Mouse (Mus musculus) heart, embryonic 10.5 days (tissue): ENCODE results near the gene Cyp2d22. TPM values are rescaled to one million over a fixed set of nuclear protein-coding genes. Genes with fewer than 3 reads are reported as not detected.
A peak's percentile ranks its signal among the peaks of the same experiment; 100 is the strongest.
"Not testable (repeated sequence)": the region's sequence is repeated elsewhere in the genome, so short reads cannot be mapped to it uniquely, and the experiment has no call there.

Experiments
- DNase-seq: peaks from one replicate; pipeline ENCODE4 v3.0.0-alpha.2; 2017; ENCODE audit warnings: low spot score
- H3K27ac ChIP-seq: fragments of 300-500 bp; sonication (generic); 2 replicates; pipeline ENCODE4 v1.5.1; 2016; ENCODE audit warnings: mild to moderate bottlenecking
- H3K27me3 ChIP-seq: fragments of 300-500 bp; sonication (generic); 2 replicates; pipeline ENCODE4 v1.6.1; 2016; ENCODE audit warnings: mild to moderate bottlenecking; ENCODE audit not compliant: poor library complexity, insufficient read depth, severe bottlenecking
- H3K36me3 ChIP-seq: fragments of 300-500 bp; sonication (generic); 2 replicates; pipeline ENCODE4 v1.6.1; 2016; ENCODE audit warnings: mild to moderate bottlenecking, moderate library complexity
- H3K4me1 ChIP-seq: fragments of 300-500 bp; sonication (generic); 2 replicates; pipeline ENCODE4 v1.6.1; 2016; ENCODE audit warnings: mild to moderate bottlenecking
- H3K4me3 ChIP-seq: fragments of 300-500 bp; sonication (generic); 2 replicates; pipeline ENCODE4 v1.5.1; 2016; ENCODE audit warnings: mild to moderate bottlenecking, moderate library complexity
- H3K9me3 ChIP-seq: fragments of 300-500 bp; sonication (generic); 2 replicates; pipeline ENCODE4 v1.6.1; 2016; ENCODE audit warnings: mild to moderate bottlenecking, moderate library complexity
- WGBS: fragments of 180-500 bp; shearing (Covaris S2); methylation state at CpG from one replicate; pipeline ENCODE4 v1.1.7; 2016; 5-methylcytosine and 5-hydroxymethylcytosine counted together
- polyA plus RNA-seq: library from polyadenylated mRNA; unstranded; fragments of >200 nt; fragmentation: Nextera tagmentation; extraction: Ambion mirVana; gene quantifications from 2 replicates; pipeline ENCODE4 v1.2.1, GENCODE M21; 2016

The Cyp2d22 gene
- polyA plus RNA-seq, 1 experiment from 2014 or later, result 3.9 TPM

GRCm38 (mm10) chr15:82372991-82373390 lies 7.1 kb downstream of the Cyp2d22 start:
- peaks cover 5% of the 10 kb centered on the region for H3K4me1 ChIP-seq
- WGBS, result 81% methylated on average over 5 of the region's 5 CpGs
- H3K36me3 ChIP-seq, result 0 out of 2 replicates have a peak, but pooled peaks cover 3% of the 10 kb centered on the region
- no peaks in the 10 kb centered on the region for H3K9me3 ChIP-seq
- H3K27me3 ChIP-seq, result 0 out of 2 replicates have a peak, but pooled peaks cover 3% of the 10 kb centered on the region
- no peak for DNase-seq
- no peak overlapping the region for H3K27ac ChIP-seq
- H3K4me3 ChIP-seq, result no peak overlapping the region

DNA sequence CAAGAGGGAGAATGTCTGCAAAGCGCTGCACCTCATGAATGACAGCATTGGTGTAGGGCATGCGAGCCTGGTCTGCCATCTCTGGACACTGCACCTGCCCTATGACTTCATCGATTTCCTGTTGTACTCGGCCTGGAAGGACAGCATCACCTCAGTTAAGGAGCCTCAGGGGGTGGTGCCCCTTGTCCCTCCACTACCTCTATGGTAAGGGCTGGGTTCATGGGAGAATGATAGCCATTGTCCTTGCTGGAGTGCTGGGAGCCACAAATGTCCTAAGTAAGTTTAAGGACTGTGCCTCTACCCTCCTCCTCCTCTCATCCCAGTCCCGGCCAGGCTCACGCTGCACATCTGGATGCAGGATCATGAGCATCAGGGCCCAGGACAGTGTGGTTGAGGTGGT lies 7.6 kb downstream of the Cyp2d22 start:
- Histone ChIP-seq H3K4me3 (no peak overlapping the region), H3K27ac (no peak overlapping the region), H3K27me3 (no peaks in the 10 kb centered on the region), H3K36me3 (0 out of 2 replicates have a peak, but pooled peaks cover 3% of the 10 kb centered on the region), H3K9me3 (no peaks in the 10 kb centered on the region), H3K4me1 (no peaks in the 10 kb centered on the region)
- no peak for DNase-seq
- 85% methylated on average over 6 of the region's 6 CpGs for WGBS

GRCm38 (mm10) chr15:82368851-82369250 lies 11.2 kb downstream of the Cyp2d22 start:
- no peaks in the 10 kb centered on the region for H3K4me1 ChIP-seq
- H3K36me3 ChIP-seq, result 0 out of 2 replicates have a peak, but pooled peaks cover 3% of the 10 kb centered on the region
- no peak for DNase-seq
- H3K9me3 ChIP-seq, result no peaks in the 10 kb centered on the region
- WGBS, result 84% methylated on average over 1 of the region's 1 CpGs
- H3K27ac ChIP-seq, result no peak overlapping the region
- no peak overlapping the region for H3K4me3 ChIP-seq
- H3K27me3 ChIP-seq, result no peaks in the 10 kb centered on the region

DNA sequence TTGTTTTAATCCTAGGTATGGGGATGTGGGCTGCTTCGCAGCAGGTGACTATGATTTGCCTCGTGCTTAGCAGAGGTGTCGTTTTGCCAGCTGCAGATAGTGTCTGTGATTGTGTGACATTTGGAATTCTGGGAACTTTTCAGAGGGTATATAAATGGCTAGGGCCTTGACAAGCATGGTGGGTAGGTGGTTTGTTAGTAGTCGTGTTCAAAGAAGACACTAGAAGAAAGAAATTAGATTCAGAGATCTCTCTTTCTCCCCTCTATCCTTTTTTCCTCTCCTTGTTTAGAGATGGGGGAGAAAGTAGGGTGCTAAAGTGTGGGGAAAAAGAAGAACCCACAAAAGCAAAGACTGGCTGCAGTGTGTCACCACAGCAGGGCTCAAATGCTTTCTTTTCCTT lies 11.9 kb downstream of the Cyp2d22 start:
- Histone ChIP-seq H3K36me3 (0 out of 2 replicates have a peak, but pooled peaks cover 3% of the 10 kb centered on the region), H3K9me3 (no peaks in the 10 kb centered on the region), H3K27me3 (no peaks in the 10 kb centered on the region), H3K4me3 (no peak overlapping the region), H3K27ac (no peak overlapping the region), H3K4me1 (no peaks in the 10 kb centered on the region)
- 84% methylated on average over 4 of the region's 4 CpGs for WGBS
- no peak for DNase-seq

DNA sequence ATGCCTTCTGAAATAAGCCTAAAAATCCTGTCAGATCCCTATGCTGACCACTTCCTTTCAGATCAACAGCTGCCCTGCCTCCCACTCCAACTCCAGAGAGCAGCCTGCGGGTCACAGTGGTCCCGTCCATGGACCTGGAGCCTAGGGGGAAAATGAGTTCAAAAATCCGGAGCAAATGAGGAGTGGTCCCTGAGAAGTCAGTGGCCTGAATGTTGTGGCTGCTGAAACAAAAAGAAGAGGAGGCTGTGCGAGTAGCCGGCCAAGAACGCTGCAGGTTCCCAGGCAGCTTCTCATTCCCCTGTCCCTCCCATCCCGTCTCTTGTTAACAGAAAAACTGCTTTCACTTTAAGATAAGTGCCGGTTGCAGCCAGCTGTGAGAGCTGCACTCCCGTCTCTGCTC lies 15.5 kb downstream of the Cyp2d22 start:
- not testable (repeated sequence) for H3K4me3 ChIP-seq, H3K27me3 ChIP-seq, DNase-seq, H3K4me1 ChIP-seq, H3K36me3 ChIP-seq, H3K27ac ChIP-seq, H3K9me3 ChIP-seq
- 10% methylated on average over 6 of the region's 9 CpGs for WGBS

DNA sequence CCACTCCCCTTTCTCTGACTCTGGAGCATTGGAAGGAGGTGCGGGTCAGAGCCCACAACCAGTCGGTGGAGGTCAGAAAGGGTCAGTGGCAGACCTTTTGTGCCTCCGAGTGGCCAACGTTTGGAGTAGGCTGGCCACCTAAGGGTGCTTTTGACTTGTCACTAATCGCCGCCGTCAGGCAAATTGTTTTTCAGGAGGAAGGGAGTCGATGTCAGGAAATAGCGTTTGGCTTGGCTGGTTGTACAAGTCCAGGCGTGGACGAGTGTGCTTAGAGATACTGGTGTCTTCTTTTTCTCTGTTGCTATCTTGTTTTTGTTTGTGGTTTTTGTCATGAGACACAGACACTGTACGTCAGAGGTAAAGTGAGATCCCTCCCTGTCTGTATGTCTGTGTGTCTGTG lies 16.3 kb downstream of the Cyp2d22 start:
- not testable (repeated sequence) for H3K4me3 ChIP-seq, H3K27me3 ChIP-seq, H3K36me3 ChIP-seq, DNase-seq, H3K27ac ChIP-seq, H3K9me3 ChIP-seq
- peaks cover 11% of the 10 kb centered on the region for H3K4me1 ChIP-seq
- WGBS, result 64% methylated on average over 11 of the region's 12 CpGs

DNA sequence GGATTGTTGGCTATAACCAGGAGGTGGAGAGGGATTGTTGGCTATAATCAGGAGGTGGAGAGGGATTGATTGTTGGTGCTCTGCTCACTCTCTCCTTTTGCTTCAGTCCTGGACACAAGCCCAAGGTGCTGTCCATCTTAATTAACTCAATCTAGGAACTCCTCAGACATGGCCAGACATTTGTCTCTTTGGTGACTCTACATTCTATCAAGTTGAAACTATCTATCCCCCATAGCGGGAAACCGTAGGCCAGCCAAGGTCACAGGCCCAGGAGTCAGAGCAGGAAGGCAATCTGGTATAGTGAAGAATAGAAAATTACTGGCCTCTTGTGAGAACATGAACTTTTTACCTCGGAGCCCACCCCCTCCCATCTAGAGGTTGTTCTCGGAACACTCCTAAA lies 17.8 kb downstream of the Cyp2d22 start:
- 82% methylated on average over 4 of the region's 4 CpGs for WGBS
- Histone ChIP-seq H3K36me3 (no peaks in the 10 kb centered on the region), H3K4me3 (no peak overlapping the region), H3K4me1 (peaks cover 14% of the 10 kb centered on the region), H3K27me3 (no peaks in the 10 kb centered on the region), H3K9me3 (no peaks in the 10 kb centered on the region), H3K27ac (no peak overlapping the region)
- peak; percentile 36 for DNase-seq

GRCm38 (mm10) chr15:82361459-82362018 lies 18.5 kb downstream of the Cyp2d22 start:
- H3K4me3 ChIP-seq, result no peak overlapping the region
- DNase-seq, result peak; percentile 74
- no peaks in the 10 kb centered on the region for H3K36me3 ChIP-seq
- peaks cover 14% of the 10 kb centered on the region for H3K4me1 ChIP-seq
- no peaks in the 10 kb centered on the region for H3K27me3 ChIP-seq
- no peaks in the 10 kb centered on the region for H3K9me3 ChIP-seq
- peak overlapping the region; percentile 66 for H3K27ac ChIP-seq
- WGBS, result 65% methylated on average over 11 of the region's 11 CpGs

- Histone ChIP-seq H3K9me3 (no peaks in the 10 kb centered on the region), H3K4me3 (no peak overlapping the region), H3K36me3 (no peaks in the 10 kb centered on the region), H3K27me3 (no peaks in the 10 kb centered on the region), H3K4me1 (peaks cover 18% of the 10 kb centered on the region), H3K27ac (peak overlapping the region; percentile 79)
- no peak for DNase-seq
- 56% methylated on average over 22 of the region's 22 CpGs for WGBS
Measured at GRCm38 (mm10) chr15:82358431-82359260, 21.4 kb downstream of the Cyp2d22 start.

GRCm38 (mm10) chr15:82354126-82354945 lies 25.7 kb downstream of the Cyp2d22 start, which contains the start of gene Ndufa6:
Gene Ndufa6, minus strand, starts transcription at chr15:82354322.
- Histone ChIP-seq H3K4me3 (peak within 1 kb of the TSS; percentile 94), H3K9me3 (no peaks in the 10 kb centered on the region), H3K27me3 (no peaks in the 10 kb centered on the region), H3K27ac (peak within 1 kb of the TSS; percentile 99), H3K36me3 (peaks cover 20% of the 10 kb centered on the region), H3K4me1 (peaks cover 33% of the 10 kb centered on the region)
- peak; percentile 100 for DNase-seq
- 2% methylated on average over 57 of the region's 57 CpGs for WGBS

DNA sequence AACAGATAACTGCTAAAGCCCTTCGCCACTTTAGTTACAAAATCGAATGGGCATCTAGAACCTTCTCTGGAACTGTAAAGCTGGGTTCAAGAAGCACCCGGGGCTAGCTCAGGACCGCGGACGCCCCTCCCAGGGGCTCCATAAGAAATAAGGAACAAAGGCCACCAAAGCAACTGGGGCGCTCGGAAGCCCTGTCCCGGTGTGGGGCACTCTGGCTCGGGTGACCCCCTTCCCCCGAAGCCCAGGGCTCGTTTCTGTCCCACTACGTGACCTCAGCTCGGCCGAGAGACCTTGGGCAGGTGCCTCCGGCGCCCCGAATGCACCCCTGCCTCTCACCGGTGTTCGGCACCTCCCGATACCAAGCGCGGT lies 26.3 kb downstream of the Cyp2d22 start:
- peaks cover 28% of the 10 kb centered on the region for H3K4me1 ChIP-seq
- WGBS, result under 1% methylated on average over 23 of the region's 23 CpGs
- H3K27ac ChIP-seq, result peak overlapping the region; percentile 99
- no peaks in the 10 kb centered on the region for H3K27me3 ChIP-seq
- no peak for DNase-seq
- H3K9me3 ChIP-seq, result no peaks in the 10 kb centered on the region
- peaks cover 26% of the 10 kb centered on the region for H3K36me3 ChIP-seq
- peak overlapping the region; percentile 94 for H3K4me3 ChIP-seq

DNA sequence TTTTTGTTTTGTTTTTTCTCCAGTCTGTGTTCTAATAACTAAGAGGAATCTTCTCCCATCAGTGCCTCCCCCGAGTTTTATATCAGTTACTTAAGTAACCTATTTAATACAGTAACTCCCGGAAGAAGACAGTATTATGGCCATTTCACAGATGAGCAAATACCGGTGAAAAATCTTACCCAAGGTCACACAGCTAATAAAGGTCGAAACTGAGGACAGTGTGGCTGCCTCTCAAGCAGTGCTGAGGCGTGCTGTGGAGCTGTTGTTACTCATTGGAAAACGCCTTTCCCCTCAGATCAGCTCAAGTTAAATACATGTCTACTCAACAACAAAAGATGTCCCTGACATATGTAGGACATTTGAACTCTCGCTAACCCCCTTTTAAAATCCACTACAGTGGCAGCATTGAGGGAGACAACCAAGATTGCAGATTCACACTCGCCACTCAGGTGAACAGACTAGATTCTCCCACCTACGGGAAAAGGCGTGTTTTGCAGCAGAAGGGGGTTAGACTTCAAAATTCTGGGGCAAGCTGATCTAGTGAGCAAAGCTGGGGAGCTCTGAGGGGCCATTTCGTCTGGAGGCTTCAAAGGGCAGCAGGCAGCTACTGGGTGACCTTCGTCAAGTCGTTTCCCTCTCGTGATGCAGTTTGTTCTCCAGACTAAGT lies 26.8 kb downstream of the Cyp2d22 start:
- H3K9me3 ChIP-seq, result no peaks in the 10 kb centered on the region
- peaks cover 25% of the 10 kb centered on the region for H3K4me1 ChIP-seq
- H3K36me3 ChIP-seq, result peaks cover 31% of the 10 kb centered on the region
- peak overlapping the region; percentile 99 for H3K27ac ChIP-seq
- no peak for DNase-seq
- H3K27me3 ChIP-seq, result no peaks in the 10 kb centered on the region
- H3K4me3 ChIP-seq, result peak overlapping the region; percentile 94
- WGBS, result 29% methylated on average over 14 of the region's 14 CpGs
